Mouse (Mus musculus): ENCODE measurements around the gene Med27. TPM values are rescaled to one million over a fixed set of nuclear protein-coding genes. Genes with fewer than 3 reads are reported as not detected.

Gene Med27
- polyA plus RNA-seq, 1 experiment: 7.1 TPM

GRCm38 (mm10) chr2:29330471-29330870, 16.1 kb upstream of the Med27 start:
- WGBS: 89% methylated on average over 1 of the region's 1 CpGs
- TF ChIP-seq CTCF (IDR thresholded peaks at IDR 0.05; ENCODE audit: control insufficient read depth, insufficient read depth, low read length) (no peak), POLR2A (IDR thresholded peaks at IDR 0.05; ENCODE audit: borderline replicate concordance, control insufficient read depth, low read depth, low read length) (no peak)
- Histone ChIP-seq H3K4me3 (replicated peaks; ENCODE audit: control insufficient read depth, low read depth, low read length) (no peak overlapping the region), H3K27ac (ENCODE audit: control insufficient read depth, insufficient read depth, low read depth, low read length, poor library complexity) (no peak overlapping the region), H3K4me1 (ENCODE audit: control insufficient read depth, insufficient read depth, low read length) (no peaks in the 10 kb centered on the region; the same call in 1 of the 2 replicates)

DNA sequence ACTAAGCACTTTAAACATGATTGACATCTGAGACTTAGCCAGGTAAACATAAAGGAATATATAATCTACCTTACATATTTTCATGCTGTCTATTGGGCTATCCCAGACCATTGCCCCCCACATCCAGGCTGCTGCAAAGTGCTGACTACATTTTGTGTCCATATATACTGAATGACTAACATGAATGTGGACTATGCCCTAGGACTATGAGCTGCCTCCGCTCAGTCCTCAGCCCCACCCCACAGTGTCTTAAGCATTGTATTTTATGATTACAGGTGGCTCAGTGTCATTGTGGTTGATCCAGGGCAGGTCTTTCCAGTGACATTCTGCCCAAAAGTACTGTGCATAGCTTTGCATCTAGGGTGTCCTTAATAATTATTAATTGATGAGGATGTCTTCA, 8.2 kb upstream of the Med27 start:
- no peaks in the 10 kb centered on the region for H3K4me1 ChIP-seq (ENCODE audit: control insufficient read depth, insufficient read depth, low read length)
- TF ChIP-seq CTCF (IDR thresholded peaks at IDR 0.05; ENCODE audit: control insufficient read depth, insufficient read depth, low read length): no peak
- no peak for TF ChIP-seq POLR2A (IDR thresholded peaks at IDR 0.05; ENCODE audit: borderline replicate concordance, control insufficient read depth, low read depth, low read length)
- H3K4me3 ChIP-seq (replicated peaks; ENCODE audit: control insufficient read depth, low read depth, low read length): no peak overlapping the region
- no peak overlapping the region for H3K27ac ChIP-seq (ENCODE audit: control insufficient read depth, insufficient read depth, low read depth, low read length, poor library complexity)
- 81% methylated on average over 1 of the region's 1 CpGs for WGBS

DNA sequence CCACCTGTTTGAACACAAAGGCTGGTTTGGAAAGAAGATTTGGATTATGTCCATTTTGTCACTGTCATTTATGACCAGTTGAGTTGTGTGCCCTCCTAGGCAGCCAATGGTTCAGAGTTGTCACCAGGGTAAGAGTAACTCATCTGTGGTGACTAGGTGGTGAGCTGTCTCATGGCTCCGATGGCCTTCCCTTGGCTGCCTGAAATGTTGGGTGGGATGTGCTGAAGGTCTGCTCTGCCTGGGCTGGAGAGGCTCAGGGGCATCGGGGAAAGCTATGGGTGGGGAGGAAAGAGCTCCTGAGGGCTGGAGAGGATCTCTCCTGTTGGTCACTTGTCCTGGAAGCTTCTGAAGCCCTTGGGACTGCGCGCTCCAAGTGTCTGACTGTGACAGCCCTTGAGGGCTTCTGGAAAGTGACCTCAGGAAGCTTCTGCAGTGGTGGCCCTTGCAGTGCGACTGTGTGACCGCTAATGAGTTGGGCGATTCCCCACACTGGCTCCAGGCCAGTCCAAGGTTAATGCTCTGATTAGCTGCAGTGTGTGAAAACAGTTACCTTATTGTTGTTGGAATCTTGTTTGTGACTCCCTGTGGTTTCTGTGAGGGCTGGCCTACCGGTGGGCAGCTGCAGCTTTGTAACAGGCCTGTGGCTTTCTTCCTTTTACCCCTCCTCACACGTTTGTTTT, 12.2 kb downstream of the Med27 start:
- no peak overlapping the region for H3K27ac ChIP-seq (ENCODE audit: control insufficient read depth, insufficient read depth, low read depth, low read length, poor library complexity)
- H3K4me1 ChIP-seq (ENCODE audit: control insufficient read depth, insufficient read depth, low read length): no peaks in the 10 kb centered on the region
- WGBS: 78% methylated on average over 9 of the region's 9 CpGs
- no peak overlapping the region for H3K4me3 ChIP-seq (replicated peaks; ENCODE audit: control insufficient read depth, low read depth, low read length)
- TF ChIP-seq CTCF (IDR thresholded peaks at IDR 0.05; ENCODE audit: control insufficient read depth, insufficient read depth, low read length): no peak
- no peak for TF ChIP-seq POLR2A (IDR thresholded peaks at IDR 0.05; ENCODE audit: borderline replicate concordance, control insufficient read depth, low read depth, low read length)

GRCm38 (mm10) chr2:29360956-29361355, 14.3 kb downstream of the Med27 start:
- TF ChIP-seq POLR2A (IDR thresholded peaks at IDR 0.05; ENCODE audit: borderline replicate concordance, control insufficient read depth, low read depth, low read length) (no peak), CTCF (IDR thresholded peaks at IDR 0.05; ENCODE audit: control insufficient read depth, insufficient read depth, low read length) (no peak)
- WGBS: 83% methylated on average over 3 of the region's 3 CpGs
- H3K27ac ChIP-seq (ENCODE audit: control insufficient read depth, insufficient read depth, low read depth, low read length, poor library complexity): no peak overlapping the region
- H3K4me3 ChIP-seq (replicated peaks; ENCODE audit: control insufficient read depth, low read depth, low read length): no peak overlapping the region
- no peaks in the 10 kb centered on the region; the same call in 1 of the 2 replicates for H3K4me1 ChIP-seq (ENCODE audit: control insufficient read depth, insufficient read depth, low read length)

GRCm38 (mm10) chr2:29365000-29365695, 18.5 kb downstream of the Med27 start:
- H3K27ac ChIP-seq (ENCODE audit: control insufficient read depth, insufficient read depth, low read depth, low read length, poor library complexity): no peak overlapping the region
- WGBS: 58% methylated on average over 8 of the region's 8 CpGs
- TF ChIP-seq CTCF (IDR thresholded peaks at IDR 0.05; ENCODE audit: control insufficient read depth, insufficient read depth, low read length): no peak
- no peak for TF ChIP-seq POLR2A (IDR thresholded peaks at IDR 0.05; ENCODE audit: borderline replicate concordance, control insufficient read depth, low read depth, low read length)

GRCm38 (mm10) chr2:29368730-29369129, 22.1 kb downstream of the Med27 start:
- Histone ChIP-seq H3K27ac (ENCODE audit: control insufficient read depth, insufficient read depth, low read depth, low read length, poor library complexity) (no peak overlapping the region), H3K4me1 (ENCODE audit: control insufficient read depth, insufficient read depth, low read length) (no peaks in the 10 kb centered on the region; the same call in 1 of the 2 replicates), H3K4me3 (replicated peaks; ENCODE audit: control insufficient read depth, low read depth, low read length) (no peak overlapping the region)
- 84% methylated on average over 5 of the region's 5 CpGs for WGBS
- no peak for TF ChIP-seq CTCF (IDR thresholded peaks at IDR 0.05; ENCODE audit: control insufficient read depth, insufficient read depth, low read length)
- TF ChIP-seq POLR2A (IDR thresholded peaks at IDR 0.05; ENCODE audit: borderline replicate concordance, control insufficient read depth, low read depth, low read length): no peak

More at GRCm38 (mm10) chr2:29365000-29365695, 18.5 kb downstream of the Med27 start:
- H3K4me1 ChIP-seq (ENCODE audit: control insufficient read depth, insufficient read depth, low read length): no peaks in the 10 kb centered on the region; the same call in 1 of the 2 replicates
- no peak overlapping the region for H3K4me3 ChIP-seq (replicated peaks; ENCODE audit: control insufficient read depth, low read depth, low read length)

GRCm38 (mm10) chr2:29372176-29372575, 25.6 kb downstream of the Med27 start:
- 80% methylated on average over 5 of the region's 5 CpGs for WGBS

GRCm38 (mm10) chr2:29381683-29382082, 35.1 kb downstream of the Med27 start:
- no peaks in the 10 kb centered on the region; the same call in 1 of the 2 replicates for H3K4me1 ChIP-seq (ENCODE audit: control insufficient read depth, insufficient read depth, low read length)
- H3K27ac ChIP-seq (ENCODE audit: control insufficient read depth, insufficient read depth, low read depth, low read length, poor library complexity): no peak overlapping the region
- WGBS: 80% methylated on average over 4 of the region's 4 CpGs
- TF ChIP-seq CTCF (IDR thresholded peaks at IDR 0.05; ENCODE audit: control insufficient read depth, insufficient read depth, low read length): no peak
- no peak for TF ChIP-seq POLR2A (IDR thresholded peaks at IDR 0.05; ENCODE audit: borderline replicate concordance, control insufficient read depth, low read depth, low read length)
- no peak overlapping the region for H3K4me3 ChIP-seq (replicated peaks; ENCODE audit: control insufficient read depth, low read depth, low read length)

More at GRCm38 (mm10) chr2:29372176-29372575, 25.6 kb downstream of the Med27 start:
- Histone ChIP-seq H3K27ac (ENCODE audit: control insufficient read depth, insufficient read depth, low read depth, low read length, poor library complexity) (no peak overlapping the region), H3K4me1 (ENCODE audit: control insufficient read depth, insufficient read depth, low read length) (no peaks in the 10 kb centered on the region), H3K4me3 (replicated peaks; ENCODE audit: control insufficient read depth, low read depth, low read length) (no peak overlapping the region)
- TF ChIP-seq POLR2A (IDR thresholded peaks at IDR 0.05; ENCODE audit: borderline replicate concordance, control insufficient read depth, low read depth, low read length): no peak
- no peak for TF ChIP-seq CTCF (IDR thresholded peaks at IDR 0.05; ENCODE audit: control insufficient read depth, insufficient read depth, low read length)
